Mouse (Mus musculus) heart, adult 2 months (tissue): Measurements from ENCODE around the gene Trim23. TPM values are rescaled to one million over a fixed set of nuclear protein-coding genes. Genes with fewer than 3 reads are reported as not detected.
"Not testable (repeated sequence)": the region's sequence is repeated elsewhere in the genome, so short reads cannot be mapped to it uniquely, and the experiment has no call there.

Experiments used
- DNase-seq, 2 experiments: peaks; one replicate each; pipeline ENCODE4 v3.0.0; 2021
- H3K27ac ChIP-seq: fragments of 200-600 bp; 2 replicates; pipeline ENCODE4 v1.8.1; 2022
- H3K27me3 ChIP-seq: fragments of 200-500 bp; 2 replicates; pipeline ENCODE4 v1.6.1; 2012; ENCODE audit warnings: mild to moderate bottlenecking, low read length, inconsistent platforms, mixed read lengths; ENCODE audit not compliant: control insufficient read depth, insufficient read depth
- H3K36me3 ChIP-seq: fragments of 200-500 bp; 2 replicates; pipeline ENCODE4 v1.6.1; 2012; ENCODE audit warnings: low read length, inconsistent platforms; ENCODE audit not compliant: control insufficient read depth, insufficient read depth
- H3K4me1 ChIP-seq: fragments of 200-500 bp; 2 replicates; pipeline ENCODE4 v1.6.1; 2011; ENCODE audit warnings: low read length; ENCODE audit not compliant: control insufficient read depth, insufficient read depth
- H3K4me3 ChIP-seq: fragments of 200-600 bp; 2 replicates; pipeline ENCODE4 v1.8.1; 2022
- H3K79me2 ChIP-seq: fragments of 200-500 bp; replicated peaks from 2 replicates; pipeline ENCODE4 v1.6.1; 2012; ENCODE audit warnings: mild to moderate bottlenecking, inconsistent platforms, low read length, moderate library complexity, mixed read lengths; ENCODE audit not compliant: control insufficient read depth, insufficient read depth
- H3K9ac ChIP-seq: fragments of 200-500 bp; 2 replicates; pipeline ENCODE4 v1.6.1; 2012; ENCODE audit warnings: low read depth, mild to moderate bottlenecking, control low read depth, inconsistent platforms, low read length, mixed read lengths
- CTCF ChIP-seq: fragments of 200-600 bp; IDR thresholded peaks from 2 replicates; pipeline ENCODE4 v1.8.1; 2022; ENCODE audit warnings: antibody characterized with exemption, mild to moderate bottlenecking, moderate library complexity
- EP300 ChIP-seq: fragments of 200-500 bp; IDR thresholded peaks from 2 replicates; pipeline ENCODE4 v1.6.1; 2011; ENCODE audit warnings: low read depth, low read length, control low read depth; ENCODE audit not compliant: insufficient read depth
- POLR2A ChIP-seq: fragments of 200-500 bp; IDR thresholded peaks from 2 replicates; pipeline ENCODE4 v1.6.1; 2011; ENCODE audit warnings: mild to moderate bottlenecking, low read depth, low read length, control low read depth; ENCODE audit not compliant: insufficient read depth
- WGBS: fragments of 180-500 bp; shearing (Covaris S2); methylation state at CpG from one replicate; pipeline ENCODE4 v1.1.7; 2018; 5-methylcytosine and 5-hydroxymethylcytosine counted together
- intact Hi-C: fragments of 180-260 bp; cut with DNase I; formaldehyde crosslinking; loops from one replicate; pipeline ENCODE4 v1.15.1; 2025
- polyA plus RNA-seq: library from polyadenylated mRNA; depleted of rRNA; stranded (reverse); fragments of >200 nt; gene quantifications from 2 replicates; pipeline ENCODE4 v1.2.3, GENCODE M21; 2012
- total RNA-seq, 2 experiments: library from RNA; stranded (reverse); gene quantifications; 2 replicates each; pipeline ENCODE4 v1.2.3; 2021

Trim23 gene
- total and polyA plus RNA-seq, 3 experiments, result 3.9 to 22.3 (median 20.4) TPM

DNA sequence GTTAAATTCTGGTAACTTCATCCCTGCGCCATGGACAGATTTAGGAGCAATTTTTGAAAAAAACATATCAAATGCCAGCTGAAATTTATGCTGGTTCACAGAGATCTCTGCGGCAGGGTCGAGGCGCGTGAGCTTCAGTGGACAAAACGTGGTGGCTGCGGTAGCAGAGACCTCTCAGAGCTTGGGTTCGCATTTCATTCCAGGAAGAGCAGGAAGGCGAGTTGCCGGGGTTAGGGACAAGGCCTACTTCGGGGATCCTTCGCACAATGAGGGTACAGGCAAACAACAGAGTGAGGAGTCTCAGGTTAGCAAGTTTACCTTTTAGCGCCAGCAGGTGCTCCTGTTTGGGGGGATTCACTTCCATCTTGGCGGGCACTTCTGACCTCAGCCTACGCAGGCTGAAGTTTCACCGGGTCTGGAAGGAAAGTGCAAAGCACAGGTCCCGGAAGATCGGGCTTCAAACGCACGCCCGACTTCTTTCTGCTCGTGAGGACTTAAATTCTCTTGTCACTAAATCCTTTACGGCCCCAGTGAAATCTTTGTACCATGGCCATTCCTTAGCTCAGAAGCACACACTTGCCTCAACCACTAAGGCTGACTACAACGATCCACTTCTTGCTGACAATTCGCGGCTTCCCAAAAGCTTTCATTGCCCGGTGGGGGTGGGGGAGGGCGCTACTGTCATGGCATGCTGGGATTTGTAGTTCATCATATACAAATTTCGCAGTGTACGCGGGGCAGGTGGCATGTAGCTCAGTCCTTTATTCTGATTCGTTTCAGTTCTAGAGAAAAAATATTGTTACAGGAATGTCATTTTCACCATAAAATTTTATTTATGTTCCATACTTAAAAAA, 574 bp upstream of the Trim23 start, which contains the start of gene Trappc13:
Gene Trappc13 (minus strand): TSS at position 674 of the 854 bp plus-strand sequence.
- Histone ChIP-seq H3K27me3 (no peaks in the 10 kb centered on the region), H3K27ac (peak within 1 kb of the TSS; percentile 94), H3K4me3 (peak within 1 kb of the TSS; percentile 82), H3K9ac (peak within 1 kb of the TSS; percentile 91), H3K79me2 (peaks cover 1% of the 10 kb centered on the region), H3K36me3 (peaks cover 10% of the 10 kb centered on the region), H3K4me1 (peaks cover 4% of the 10 kb centered on the region)
- TF ChIP-seq EP300 (0 out of 2 replicates have a peak, but pooled peaks have one; percentile 34), POLR2A (peak; percentile 63), CTCF (no peak)
- under 1% methylated on average over 32 of the region's 32 CpGs for WGBS
- intact Hi-C loops, result loop anchor here (2.0 to 5.0 kb wide), 3 partner anchors 51 to 109 kb away; partner anchors contain the start of genes Adamts6, Cenpk, Nln and Ppwd1
- DNase-seq, result peak in 1 of 2 experiments; percentile 81

DNA sequence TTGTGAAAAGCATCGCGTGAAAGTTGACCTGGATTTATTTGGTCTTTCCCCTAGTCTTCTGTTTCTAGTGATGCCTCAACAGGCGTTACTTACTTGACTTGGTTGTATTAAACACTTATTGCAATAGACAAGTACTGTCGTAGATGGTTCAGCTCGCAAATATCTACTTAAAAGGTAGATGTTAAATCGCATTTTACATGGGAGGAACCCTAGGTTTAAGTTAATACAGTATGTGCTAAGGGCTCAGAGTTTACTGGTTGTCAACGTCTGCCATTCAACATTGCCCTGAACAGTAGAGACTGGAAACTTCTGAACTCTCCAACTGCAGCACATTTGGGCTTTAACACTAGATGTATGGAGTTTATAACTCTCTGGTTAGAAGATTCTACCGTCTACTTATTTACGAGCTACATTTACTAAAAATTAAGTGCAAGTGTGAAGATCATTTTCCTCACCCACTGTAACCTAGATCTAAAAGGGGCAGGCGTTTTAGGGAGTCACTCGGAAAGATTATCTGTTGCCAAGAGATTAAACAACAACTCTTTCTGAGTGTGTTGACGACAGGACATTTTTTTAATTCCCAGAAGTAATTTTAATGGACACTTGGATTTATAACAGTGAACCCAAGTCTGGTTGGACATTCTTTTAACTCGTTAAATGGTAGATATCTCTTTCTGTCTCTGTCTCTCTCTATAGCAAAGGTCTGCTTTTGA, 735 bp downstream of the Trim23 start:
- peak overlapping the region; percentile 91 for H3K9ac ChIP-seq
- peak overlapping the region; percentile 94 for H3K27ac ChIP-seq
- H3K27me3 ChIP-seq, result no peaks in the 10 kb centered on the region
- TF ChIP-seq POLR2A, result no peak
- no peak for TF ChIP-seq CTCF
- no peak for TF ChIP-seq EP300
- H3K79me2 ChIP-seq, result peaks cover 1% of the 10 kb centered on the region
- DNase-seq, result no peak
- peaks cover 8% of the 10 kb centered on the region for H3K36me3 ChIP-seq
- H3K4me3 ChIP-seq, result peak overlapping the region; percentile 82
- intact Hi-C loops, result loop anchor here (2.0 to 5.0 kb wide), 3 partner anchors 49 to 108 kb away; partner anchors contain the start of genes Adamts6, Cenpk, Nln and Ppwd1
- 5% methylated on average over 13 of the region's 13 CpGs for WGBS
- peaks cover 4% of the 10 kb centered on the region for H3K4me1 ChIP-seq

DNA sequence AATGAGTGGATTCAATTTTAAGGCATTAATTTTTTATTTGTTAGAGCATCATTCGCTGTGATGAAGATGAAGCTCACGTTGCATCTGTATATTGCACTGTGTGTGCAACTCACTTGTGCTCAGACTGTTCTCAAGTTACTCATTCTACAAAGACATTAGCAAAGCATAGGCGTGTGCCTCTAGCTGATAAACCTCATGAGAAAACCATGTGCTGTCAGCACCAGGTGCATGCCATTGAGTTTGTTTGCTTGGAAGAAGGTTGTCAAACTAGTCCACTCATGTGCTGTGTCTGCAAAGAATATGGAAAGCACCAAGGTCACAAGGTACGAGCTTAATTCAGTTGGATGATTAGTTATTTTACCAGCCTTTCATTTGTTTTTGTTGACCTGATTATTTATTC, 8.8 kb downstream of the Trim23 start:
- Histone ChIP-seq H3K4me1 (no peaks in the 10 kb centered on the region), H3K9ac (no peak overlapping the region), H3K27me3 (no peaks in the 10 kb centered on the region), H3K4me3 (no peak overlapping the region), H3K36me3 (peaks cover 9% of the 10 kb centered on the region), H3K27ac (no peak overlapping the region), H3K79me2 (no peaks in the 10 kb centered on the region)
- 78% methylated on average over 4 of the region's 4 CpGs for WGBS
- TF ChIP-seq POLR2A (no peak), EP300 (no peak), CTCF (no peak)
- DNase-seq, result no peak
- intact Hi-C loops, result no loop called here

DNA sequence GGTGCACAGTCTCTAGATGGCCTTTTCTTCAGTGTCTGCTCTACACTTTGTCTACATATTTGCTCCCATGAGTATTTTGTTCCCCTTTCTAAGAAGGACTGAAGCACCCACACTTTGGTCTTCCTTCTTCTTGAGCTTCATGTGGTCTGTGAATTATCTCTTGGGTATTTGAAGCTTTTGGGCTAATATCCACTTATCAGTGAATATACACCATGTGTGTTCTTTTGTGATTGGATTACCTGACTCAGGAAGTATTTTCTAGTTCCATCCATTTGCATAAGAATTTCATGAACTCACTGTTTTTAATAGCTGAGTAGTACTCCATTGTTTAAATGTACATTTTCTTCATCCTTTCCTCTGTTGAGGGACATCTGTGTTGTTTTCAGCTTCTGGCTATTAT, 17.3 kb downstream of the Trim23 start:
- H3K27me3 ChIP-seq, H3K79me2 ChIP-seq, H3K36me3 ChIP-seq, H3K4me3 ChIP-seq, intact Hi-C loops, H3K27ac ChIP-seq, H3K9ac ChIP-seq, H3K4me1 ChIP-seq, DNase-seq: not testable (repeated sequence)

DNA sequence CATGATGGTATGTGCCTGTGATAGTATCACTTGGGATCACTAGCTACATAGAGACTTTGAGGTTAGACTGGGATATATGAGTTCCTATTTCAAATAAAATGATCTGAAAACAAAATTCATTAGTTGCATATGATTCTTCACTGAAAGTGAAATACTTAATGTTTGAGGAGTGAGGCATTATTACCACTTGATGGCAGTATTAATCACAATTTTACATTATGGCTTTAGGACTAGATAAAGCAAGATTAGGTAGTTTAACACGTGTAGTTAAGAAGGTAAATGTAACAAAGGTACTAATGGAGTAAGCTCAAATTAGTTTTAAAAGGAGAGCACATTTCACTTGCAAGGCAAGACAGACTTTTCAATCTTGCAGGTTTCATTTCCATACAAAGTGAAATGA, 25.7 kb downstream of the Trim23 start:
- intact Hi-C loops, result no loop called here

More for the DNA sequence above, 25.7 kb downstream of the Trim23 start:
- Histone ChIP-seq H3K27me3 (no peaks in the 10 kb centered on the region), H3K4me3 (no peak overlapping the region), H3K4me1 (no peaks in the 10 kb centered on the region), H3K27ac (no peak overlapping the region), H3K9ac (no peak overlapping the region), H3K79me2 (no peaks in the 10 kb centered on the region), H3K36me3 (no peaks in the 10 kb centered on the region; the same call in 1 of the 2 replicates)
- no peak for DNase-seq
- TF ChIP-seq CTCF (peak; percentile 46), EP300 (no peak), POLR2A (no peak)
- 38% methylated on average over 1 of the region's 1 CpGs for WGBS
